Mouse (Mus musculus) spleen, embryonic (tissue): ENCODE results near the gene Ppm1j.
"Not testable (repeated sequence)": the region's sequence is repeated elsewhere in the genome, so short reads cannot be mapped to it uniquely, and the experiment has no call there.

ENCODE experiments used
- CTCF ChIA-PET: fragments of 350-600 bp; sonication (Branson Sonifier 250); formaldehyde crosslinking; loops from one replicate; lab custom pipeline; 2022; lab: Charles Lee

The Ppm1j gene

GRCm38 (mm10) chr3:104813227-104813626 is 32.4 kb downstream of the Ppm1j start:
- CTCF ChIA-PET = not testable (repeated sequence)

- CTCF ChIA-PET = no interaction called here
Measured at GRCm38 (mm10) chr3:104814746-104815145, 33.9 kb downstream of the Ppm1j start.

GRCm38 (mm10) chr3:104815346-104815745 is 34.5 kb downstream of the Ppm1j start:
- CTCF ChIA-PET = no interaction called here

- CTCF ChIA-PET = no interaction called here
Measured at GRCm38 (mm10) chr3:104816130-104816529, 35.3 kb downstream of the Ppm1j start.

- CTCF ChIA-PET = no interaction called here
Measured at GRCm38 (mm10) chr3:104817481-104817990, 36.7 kb downstream of the Ppm1j start.

- CTCF ChIA-PET = interaction anchor here (0.7 kb wide), 1 partner anchor 43 kb away, joined by 8 read pairs; no protein-coding TSS in a partner anchor
Measured at GRCm38 (mm10) chr3:104817991-104818748, 37.3 kb downstream of the Ppm1j start, which contains the start of gene Mov10. Gene Mov10 (minus strand): TSS chr3:104818563.

- CTCF ChIA-PET = interaction anchor here (0.7 kb wide), 1 partner anchor 43 kb away, joined by 8 read pairs; no protein-coding TSS in a partner anchor
Measured at GRCm38 (mm10) chr3:104818749-104819134, 37.9 kb downstream of the Ppm1j start.

- CTCF ChIA-PET = no interaction called here
Measured at GRCm38 (mm10) chr3:104820426-104820825, 39.6 kb downstream of the Ppm1j start.

GRCm38 (mm10) chr3:104822413-104822812 is 41.6 kb downstream of the Ppm1j start:
- CTCF ChIA-PET = no interaction called here
